Mouse (Mus musculus): ENCODE data around the gene Barx2. TPM values are rescaled to one million over a fixed set of nuclear protein-coding genes. Genes with fewer than 3 reads are reported as not detected.

Barx2 gene
- polyA plus RNA-seq (2015; fragmentation: Nextera tagmentation; extraction: Ambion mirVana), result 4.1 and 4.6 TPM in 2 replicates

DNA sequence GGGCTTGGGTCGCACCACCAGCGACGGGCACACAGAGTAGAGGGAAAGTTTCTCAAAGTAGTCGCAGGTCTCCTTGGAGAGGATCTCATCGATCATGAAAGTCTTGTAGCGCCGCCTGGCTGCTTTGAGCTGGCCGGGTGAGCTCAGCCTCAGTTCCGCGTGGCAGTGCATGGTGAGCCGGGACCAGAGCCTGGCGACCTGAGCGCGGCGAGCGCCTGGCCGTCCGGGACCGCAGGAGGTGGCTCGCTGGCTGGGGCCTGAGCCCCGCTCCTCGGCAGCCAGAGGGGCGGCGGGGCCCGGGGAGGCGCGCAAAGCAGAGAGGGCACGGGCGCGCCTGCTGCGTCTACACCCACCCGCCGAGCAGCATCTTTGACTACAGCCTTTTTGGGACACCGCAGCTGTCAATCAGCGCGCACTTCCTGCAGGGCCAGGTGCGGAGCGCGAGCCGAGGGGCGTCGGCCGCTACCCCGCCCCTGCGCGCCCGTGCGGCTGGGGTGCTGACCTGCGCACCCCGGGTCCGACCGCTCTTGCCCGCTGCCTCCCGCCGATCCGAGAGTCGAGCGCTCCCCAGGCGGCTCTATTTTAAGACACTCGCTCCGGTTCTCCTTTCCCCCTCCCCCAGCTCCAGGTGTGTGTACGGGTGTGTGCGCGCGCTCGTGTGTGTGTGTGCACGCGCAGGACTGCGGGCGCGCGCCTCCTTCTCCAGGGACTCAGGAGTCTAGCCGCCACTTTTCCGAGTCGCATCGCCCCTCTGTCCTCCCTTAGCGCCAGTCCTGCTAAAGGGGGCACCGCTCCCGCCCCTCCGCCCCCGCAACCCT is at the start of gene Barx2:
Gene Barx2, minus strand, starts transcription at position 542 of the 818 bp plus-strand sequence.
- H3K36me3 ChIP-seq (ENCODE audit: control insufficient read depth, insufficient read depth, low read length), result no peaks in the 10 kb centered on the region
- H3K4me2 ChIP-seq (replicated peaks; ENCODE audit: low read depth), result peak within 1 kb of the TSS; percentile 85
- no peak within 1 kb of the TSS; the same call in 1 of the 2 replicates for H3K27ac ChIP-seq (replicated peaks)
- TF ChIP-seq CTCF (IDR thresholded peaks at IDR 0.05; ENCODE audit: low read depth) (peak; percentile 77), EP300 (optimal IDR thresholded peaks at IDR 0.05) (no peak)
- peak within 1 kb of the TSS; percentile 55 for H3K4me3 ChIP-seq (ENCODE audit: low read depth, low read length)
- WGBS, result under 1% methylated on average over 79 of the region's 81 CpGs
- peak; percentile 80 for ATAC-seq (ENCODE audit: low FRiP score, low TSS enrichment)
- peaks cover 30% of the 10 kb centered on the region for H3K27me3 ChIP-seq (ENCODE audit: control insufficient read depth, insufficient read depth, low read length)
- H3K9me3 ChIP-seq (ENCODE audit: control insufficient read depth, low read length), result no peaks in the 10 kb centered on the region
- H3K4me1 ChIP-seq (replicated peaks; ENCODE audit: control insufficient read depth, insufficient read depth), result no peaks in the 10 kb centered on the region; the same call in 1 of the 2 replicates
- H3K9ac ChIP-seq (ENCODE audit: low read length), result peak within 1 kb of the TSS; percentile 56
- DNase-seq (ENCODE audit: low spot score), result peak; percentile 80

DNA sequence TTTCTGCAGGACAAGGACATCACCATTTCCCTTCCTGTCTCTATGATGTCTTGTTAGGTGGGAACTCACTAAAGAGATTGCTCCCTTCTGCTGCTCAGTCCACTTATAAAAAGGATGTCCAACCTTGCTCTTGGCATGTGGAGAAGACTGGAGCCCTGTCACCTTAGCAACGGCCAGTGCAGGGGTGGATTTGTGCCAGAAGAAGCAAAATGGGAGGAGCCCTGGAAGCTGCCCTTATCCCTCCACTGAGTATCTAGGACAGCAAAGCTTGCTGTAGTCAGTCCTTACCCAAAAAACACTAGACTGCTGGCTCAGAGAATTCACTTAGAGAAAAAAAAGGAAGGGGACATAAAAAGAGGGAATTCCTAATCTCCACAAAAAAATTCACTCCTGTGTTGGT is 49.0 kb upstream of the Barx2 start:
- TF ChIP-seq CTCF (IDR thresholded peaks at IDR 0.05; ENCODE audit: low read depth) (no peak), EP300 (optimal IDR thresholded peaks at IDR 0.05) (no peak)
- no peak for DNase-seq (ENCODE audit: low spot score)

GRCm38 (mm10) chr9:31960488-31960887 is 47.2 kb upstream of the Barx2 start:
- no peaks in the 10 kb centered on the region for H3K4me1 ChIP-seq (replicated peaks; ENCODE audit: control insufficient read depth, insufficient read depth)
- ATAC-seq (ENCODE audit: low FRiP score, low TSS enrichment) (no peak), DNase-seq (ENCODE audit: low spot score) (no peak)
- no peaks in the 10 kb centered on the region for H3K9me3 ChIP-seq (ENCODE audit: control insufficient read depth, low read length)
- TF ChIP-seq EP300 (optimal IDR thresholded peaks at IDR 0.05), result no peak
- no peak for TF ChIP-seq CTCF (IDR thresholded peaks at IDR 0.05; ENCODE audit: low read depth)
- no peak overlapping the region for H3K4me2 ChIP-seq (replicated peaks; ENCODE audit: low read depth)
- no peak overlapping the region for H3K4me3 ChIP-seq (ENCODE audit: low read depth, low read length)
- WGBS, result 40% methylated on average over 2 of the region's 2 CpGs
- H3K27ac ChIP-seq (replicated peaks), result no peak overlapping the region
- H3K9ac ChIP-seq (ENCODE audit: low read length), result no peak overlapping the region
- no peaks in the 10 kb centered on the region for H3K27me3 ChIP-seq (ENCODE audit: control insufficient read depth, insufficient read depth, low read length)
- no peaks in the 10 kb centered on the region for H3K36me3 ChIP-seq (ENCODE audit: control insufficient read depth, insufficient read depth, low read length)

More for the DNA sequence above, 49.0 kb upstream of the Barx2 start:
- Histone ChIP-seq H3K4me2 (replicated peaks; ENCODE audit: low read depth) (no peak overlapping the region), H3K9me3 (ENCODE audit: control insufficient read depth, low read length) (no peaks in the 10 kb centered on the region), H3K9ac (ENCODE audit: low read length) (no peak overlapping the region), H3K27ac (replicated peaks) (no peak overlapping the region), H3K27me3 (ENCODE audit: control insufficient read depth, insufficient read depth, low read length) (no peaks in the 10 kb centered on the region), H3K36me3 (ENCODE audit: control insufficient read depth, insufficient read depth, low read length) (no peaks in the 10 kb centered on the region), H3K4me1 (replicated peaks; ENCODE audit: control insufficient read depth, insufficient read depth) (no peaks in the 10 kb centered on the region), H3K4me3 (ENCODE audit: low read depth, low read length) (no peak overlapping the region)
- 41% methylated on average over 1 of the region's 1 CpGs for whole genome bisulfite sequencing
- no peak for ATAC-seq (ENCODE audit: low FRiP score, low TSS enrichment)

GRCm38 (mm10) chr9:31958120-31958519 is 44.9 kb upstream of the Barx2 start:
- H3K4me3 ChIP-seq (ENCODE audit: low read depth, low read length), result no peak overlapping the region
- H3K9me3 ChIP-seq (ENCODE audit: control insufficient read depth, low read length), result no peaks in the 10 kb centered on the region
- H3K36me3 ChIP-seq (ENCODE audit: control insufficient read depth, insufficient read depth, low read length), result no peaks in the 10 kb centered on the region
- H3K27ac ChIP-seq (replicated peaks), result no peak overlapping the region
- TF ChIP-seq CTCF (IDR thresholded peaks at IDR 0.05; ENCODE audit: low read depth) (no peak), EP300 (optimal IDR thresholded peaks at IDR 0.05) (no peak)
- no peaks in the 10 kb centered on the region for H3K4me1 ChIP-seq (replicated peaks; ENCODE audit: control insufficient read depth, insufficient read depth)
- no peaks in the 10 kb centered on the region for H3K27me3 ChIP-seq (ENCODE audit: control insufficient read depth, insufficient read depth, low read length)
- ATAC-seq (ENCODE audit: low FRiP score, low TSS enrichment) (no peak), DNase-seq (ENCODE audit: low spot score) (no peak)
- no peak overlapping the region for H3K9ac ChIP-seq (ENCODE audit: low read length)
- H3K4me2 ChIP-seq (replicated peaks; ENCODE audit: low read depth), result no peak overlapping the region

DNA sequence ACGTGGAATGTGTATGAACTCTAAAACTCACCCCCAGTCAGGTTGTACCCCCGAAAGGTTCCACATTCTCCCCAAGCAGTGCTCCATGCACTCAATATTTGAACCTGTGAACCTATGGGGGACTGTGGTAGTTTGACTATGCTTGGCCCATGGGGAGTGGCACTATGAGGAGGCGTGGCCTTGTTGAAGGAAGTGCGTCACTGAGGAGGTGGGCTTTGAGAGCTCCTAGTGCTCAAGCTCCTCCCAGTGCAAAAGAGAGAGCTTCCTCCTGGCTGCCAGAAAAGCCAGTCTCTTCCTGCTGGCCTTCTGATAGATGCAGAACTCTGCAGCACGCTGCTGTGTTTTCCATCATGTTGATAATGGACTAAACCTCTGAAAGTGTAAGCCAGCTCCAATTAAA is 37.2 kb upstream of the Barx2 start:
- TF ChIP-seq EP300 (optimal IDR thresholded peaks at IDR 0.05), result no peak
- H3K4me2 ChIP-seq (replicated peaks; ENCODE audit: low read depth), result no peak overlapping the region
- no peak overlapping the region for H3K9ac ChIP-seq (ENCODE audit: low read length)
- no peaks in the 10 kb centered on the region for H3K36me3 ChIP-seq (ENCODE audit: control insufficient read depth, insufficient read depth, low read length)
- 87% methylated on average over 5 of the region's 5 CpGs for WGBS
- ATAC-seq (ENCODE audit: low FRiP score, low TSS enrichment) (no peak), DNase-seq (ENCODE audit: low spot score) (no peak)
- no peak overlapping the region for H3K4me3 ChIP-seq (ENCODE audit: low read depth, low read length)
- H3K4me1 ChIP-seq (replicated peaks; ENCODE audit: control insufficient read depth, insufficient read depth), result no peaks in the 10 kb centered on the region
- no peaks in the 10 kb centered on the region for H3K9me3 ChIP-seq (ENCODE audit: control insufficient read depth, low read length)
- H3K27ac ChIP-seq (replicated peaks), result no peak overlapping the region
- no peaks in the 10 kb centered on the region for H3K27me3 ChIP-seq (ENCODE audit: control insufficient read depth, insufficient read depth, low read length)

- Histone ChIP-seq H3K27ac (replicated peaks) (no peak overlapping the region), H3K9me3 (ENCODE audit: control insufficient read depth, low read length) (no peaks in the 10 kb centered on the region), H3K36me3 (ENCODE audit: control insufficient read depth, insufficient read depth, low read length) (no peaks in the 10 kb centered on the region), H3K4me2 (replicated peaks; ENCODE audit: low read depth) (no peak overlapping the region), H3K4me3 (ENCODE audit: low read depth, low read length) (no peak overlapping the region), H3K27me3 (ENCODE audit: control insufficient read depth, insufficient read depth, low read length) (no peaks in the 10 kb centered on the region), H3K4me1 (replicated peaks; ENCODE audit: control insufficient read depth, insufficient read depth) (no peaks in the 10 kb centered on the region), H3K9ac (ENCODE audit: low read length) (no peak overlapping the region)
- TF ChIP-seq EP300 (optimal IDR thresholded peaks at IDR 0.05) (no peak), CTCF (IDR thresholded peaks at IDR 0.05; ENCODE audit: low read depth) (no peak)
- WGBS, result 82% methylated on average over 5 of the region's 5 CpGs
- DNase-seq (ENCODE audit: low spot score) (no peak), ATAC-seq (ENCODE audit: low FRiP score, low TSS enrichment) (no peak)
Observed at GRCm38 (mm10) chr9:31949031-31949430, 35.8 kb upstream of the Barx2 start.

Measured in stomach, postnatal 0 days (tissue).